Mouse (Mus musculus) left cerebral cortex, postnatal 36 days (tissue): ENCODE data around the gene Pdik1l. TPM values are rescaled to one million over a fixed set of nuclear protein-coding genes. Genes with fewer than 3 reads are reported as not detected.

Source experiments
- DNase-seq, 2 experiments: peaks; one replicate each; pipeline ENCODE4 v3.0.0; 2021 to 2022; ENCODE audit warnings: low spot score in 2 of 2, mixed read lengths in 1 of 2
- intact Hi-C: fragments of 180-260 bp; cut with DNase I; formaldehyde crosslinking; loops from one replicate; pipeline ENCODE4 v1.15.1; 2025
- total RNA-seq, 2 experiments: library from RNA; stranded (reverse); gene quantifications; 2 replicates each; pipeline ENCODE4 v1.2.3; 2021

Pdik1l gene
- total RNA-seq, 2 experiments from 2014 or later = 18.1 to 21.6 TPM

- intact Hi-C loops = no loop called here
- no peak for DNase-seq
These were observed 19.5 kb downstream of the Pdik1l start for GRCm38 (mm10) chr4:134268102-134268655.

DNA sequence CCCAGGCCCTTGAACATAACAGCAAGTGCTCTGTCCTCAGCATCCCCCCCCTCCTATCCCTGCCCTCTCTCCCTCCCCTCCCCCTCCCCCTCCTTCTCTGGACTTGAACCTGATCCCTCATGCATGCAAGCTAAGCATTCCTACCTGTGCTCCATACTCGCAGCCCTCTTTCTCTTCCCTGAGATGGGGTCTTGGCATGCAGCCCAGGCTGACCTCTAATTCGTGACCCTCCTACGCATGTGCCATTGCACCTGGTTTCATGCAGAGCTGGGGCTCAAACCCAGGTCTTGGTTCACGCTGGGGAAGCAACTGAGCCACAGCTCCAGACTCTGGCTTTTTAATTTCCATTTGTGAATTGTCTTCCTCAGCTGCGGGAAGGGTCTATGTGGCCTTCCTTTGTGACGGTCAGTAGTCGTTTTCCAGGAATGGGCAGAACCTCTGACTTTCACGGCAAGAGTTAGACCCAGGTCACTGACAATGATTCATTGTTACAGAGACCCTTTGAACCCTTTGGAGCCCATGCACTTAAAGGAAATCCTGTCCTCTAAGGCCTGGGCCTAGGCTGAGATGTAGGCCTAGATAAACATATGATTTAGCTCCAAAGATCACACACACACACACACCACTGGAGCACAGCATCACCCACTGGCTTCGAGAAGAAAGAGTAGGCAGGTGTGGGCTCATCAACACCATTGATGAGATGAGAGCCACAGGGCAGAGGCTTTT lies 21.7 kb downstream of the Pdik1l start:
- intact Hi-C loops = no loop called here
- DNase-seq = no peak

DNA sequence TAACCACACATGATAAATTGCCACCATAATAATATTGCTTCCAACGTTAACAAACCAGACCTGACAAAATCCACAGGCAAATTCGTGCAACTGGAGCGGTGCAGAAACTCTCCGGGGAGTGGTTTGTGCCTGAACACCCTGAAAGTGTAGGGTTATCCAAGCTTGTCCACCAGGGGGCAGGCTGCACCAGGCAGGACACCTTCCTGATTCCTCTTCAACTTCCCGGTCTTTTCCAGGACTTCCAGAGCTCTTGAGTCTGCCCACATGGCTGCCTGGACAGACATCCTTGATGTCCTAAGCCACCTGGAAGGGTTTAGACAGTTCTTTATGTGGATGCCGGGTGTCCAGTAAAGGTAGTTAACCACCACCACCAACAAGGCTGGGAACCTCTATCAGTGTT lies 24.5 kb downstream of the Pdik1l start:
- DNase-seq = peak in 1 of 2 experiments; percentile 27
- intact Hi-C loops = no loop called here

DNA sequence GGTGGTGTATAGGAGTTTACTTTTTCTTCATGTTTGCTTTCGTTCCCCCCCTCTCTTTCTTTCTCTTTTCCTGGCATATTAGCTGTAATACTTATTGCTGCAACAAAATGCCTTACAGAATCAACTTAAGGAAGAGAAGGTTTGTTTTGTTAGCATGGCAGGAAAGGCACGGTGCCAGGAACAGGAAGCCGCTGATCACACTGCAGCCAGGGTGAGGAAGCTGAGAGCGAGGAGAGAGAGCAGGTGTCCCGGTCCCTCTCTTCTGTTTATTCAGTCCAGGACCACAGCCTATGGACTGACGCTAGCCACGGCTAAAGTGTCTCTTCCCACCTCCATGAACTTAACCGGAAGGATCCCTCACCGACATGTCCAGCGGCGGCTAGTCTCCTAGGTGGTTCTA lies 29.3 kb downstream of the Pdik1l start:
- intact Hi-C loops = no loop called here

DNA sequence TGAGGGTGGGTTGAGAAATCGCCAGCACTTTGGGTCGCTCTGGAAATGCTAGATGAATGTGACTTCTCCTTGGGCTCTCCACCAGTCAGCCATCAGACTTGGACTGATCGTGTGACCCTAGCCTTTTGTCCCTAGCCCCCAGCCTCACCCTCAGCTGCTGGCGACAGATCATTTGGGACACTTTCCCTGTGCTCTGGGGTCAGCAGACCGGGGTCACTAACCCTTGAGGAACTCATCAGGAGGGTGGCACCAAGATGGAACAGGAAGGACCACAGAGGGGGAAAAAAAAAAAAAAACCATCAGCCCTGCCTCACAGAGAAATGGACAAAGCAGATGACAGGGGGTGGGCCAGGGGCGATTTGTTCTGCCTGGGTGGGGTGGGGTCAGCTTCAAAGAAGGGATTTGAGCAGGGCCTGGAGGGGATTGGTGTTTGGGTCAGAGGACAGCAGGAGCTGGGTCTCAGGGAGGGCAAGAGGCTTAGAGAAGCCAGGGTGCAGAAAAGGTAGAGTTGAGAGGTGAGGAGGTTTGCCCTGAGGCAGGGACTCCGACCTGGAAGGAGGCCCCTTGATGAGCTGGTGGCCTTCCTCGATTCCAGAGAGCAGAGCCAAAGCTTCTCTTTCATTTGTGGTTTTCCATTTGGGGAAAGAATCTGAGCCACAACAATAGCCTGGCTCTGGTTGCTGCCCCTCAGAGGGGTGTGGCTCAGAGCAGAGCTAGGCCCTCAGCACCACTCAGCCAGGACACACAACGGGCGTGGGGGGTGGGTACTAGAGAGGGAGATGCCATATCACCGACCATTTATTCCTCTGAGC lies 30.3 kb downstream of the Pdik1l start:
- DNase-seq = no peak
- intact Hi-C loops = no loop called here

More for the DNA sequence above, 29.3 kb downstream of the Pdik1l start:
- DNase-seq = no peak

DNA sequence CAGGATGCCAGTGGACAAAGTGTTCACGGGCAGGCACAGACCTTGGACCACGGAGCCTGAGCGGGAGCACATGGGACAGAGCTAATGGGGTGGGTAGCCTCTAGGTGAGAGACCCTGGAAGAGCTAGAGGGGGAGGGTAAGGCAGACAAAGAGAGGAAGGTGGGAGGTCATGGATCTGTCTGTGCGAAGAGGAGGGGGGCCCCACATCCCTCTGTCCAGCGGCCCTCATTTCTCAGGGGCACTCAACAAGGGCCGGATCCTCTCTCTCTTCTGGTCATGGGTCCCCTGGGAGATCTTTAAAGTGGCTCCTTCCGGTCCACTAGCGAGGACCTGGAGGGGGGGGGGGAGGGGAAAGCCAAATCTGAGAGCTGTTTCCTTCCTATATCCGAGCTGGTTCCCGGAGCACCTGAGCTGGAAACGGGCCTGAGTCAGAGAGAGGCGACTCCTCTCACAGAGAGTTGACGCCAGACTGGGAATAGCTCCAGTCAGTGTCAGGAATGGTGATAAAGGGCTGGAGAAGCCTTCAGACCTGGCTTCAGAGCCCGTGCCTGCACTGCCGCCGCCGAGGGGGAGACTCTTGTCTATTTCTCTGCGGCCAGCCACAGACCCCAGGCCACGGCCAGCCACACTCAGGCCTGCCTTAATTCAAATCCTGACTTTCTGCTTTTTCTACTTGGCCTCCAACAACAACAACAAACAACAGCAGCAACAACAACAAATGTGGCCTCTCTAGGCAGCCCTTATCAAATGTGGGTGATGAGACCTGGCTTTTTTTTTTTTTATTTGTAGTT lies 31.1 kb downstream of the Pdik1l start:
- no peak for DNase-seq
- intact Hi-C loops = no loop called here

GRCm38 (mm10) chr4:134255854-134256253 lies 31.8 kb downstream of the Pdik1l start:
- intact Hi-C loops = no loop called here
- no peak for DNase-seq

GRCm38 (mm10) chr4:134254835-134255234 lies 32.9 kb downstream of the Pdik1l start:
- no peak for DNase-seq
- intact Hi-C loops = loop anchor here (5.0 kb wide), 1 partner anchor 117 kb away; no protein-coding TSS in a partner anchor

DNA sequence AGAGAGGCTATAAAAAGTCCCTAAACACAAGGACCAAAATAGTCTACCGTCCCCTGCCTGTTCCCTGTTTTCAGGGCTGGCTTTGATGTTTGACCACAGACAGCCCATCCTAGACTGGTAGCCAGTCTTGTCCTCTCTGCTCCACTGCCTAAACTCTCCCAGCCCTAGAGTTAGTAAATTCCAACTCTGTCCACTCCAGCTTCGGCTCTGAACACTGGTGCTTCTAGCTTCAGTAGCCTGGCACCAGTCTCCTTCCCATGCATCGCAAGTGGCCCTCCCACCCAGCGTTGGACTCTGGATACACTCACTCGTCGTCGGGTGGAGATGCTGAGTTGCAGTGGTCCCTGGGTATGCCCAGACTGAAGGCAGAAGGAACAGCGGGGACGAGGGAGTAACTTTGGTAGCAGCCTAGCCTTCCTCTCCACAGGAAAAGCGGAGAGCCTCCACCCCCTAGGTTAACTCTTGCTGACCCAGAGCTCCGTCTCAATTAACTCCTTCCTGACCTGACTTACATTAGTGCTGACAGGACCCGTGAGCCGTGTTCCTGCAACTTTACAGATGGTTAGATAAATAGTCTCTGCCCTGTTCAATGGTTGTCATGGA lies 33.9 kb downstream of the Pdik1l start, which contains the start of gene Grrp1:
Grrp1 (minus strand) TSS at position 385 of the 603 bp plus-strand sequence.
- intact Hi-C loops = loop anchor here (5.0 kb wide), 1 partner anchor 118 kb away; no protein-coding TSS in a partner anchor
- DNase-seq = no peak

GRCm38 (mm10) chr4:134252911-134253721 lies 34.6 kb downstream of the Pdik1l start:
- DNase-seq = no peak
- intact Hi-C loops = loop anchor here (5.0 kb wide), 1 partner anchor 119 kb away; no protein-coding TSS in a partner anchor

- no peak for DNase-seq
- intact Hi-C loops = loop anchor here (5.0 kb wide), 1 partner anchor 120 kb away; no protein-coding TSS in a partner anchor
These were observed 35.4 kb downstream of the Pdik1l start for GRCm38 (mm10) chr4:134252131-134252910.

GRCm38 (mm10) chr4:134251241-134252130 lies 36.2 kb downstream of the Pdik1l start:
- peak; percentile 55 to 66 for DNase-seq
- intact Hi-C loops = loop anchor here (2.0 to 5.0 kb wide), 2 partner anchors 41 to 121 kb away; no protein-coding TSS in a partner anchor

- intact Hi-C loops = loop anchor here (2.0 to 5.0 kb wide), 2 partner anchors 42 to 121 kb away; no protein-coding TSS in a partner anchor
- peak; percentile 17 to 23 for DNase-seq
These were observed 36.8 kb downstream of the Pdik1l start for GRCm38 (mm10) chr4:134250930-134251240.

DNA sequence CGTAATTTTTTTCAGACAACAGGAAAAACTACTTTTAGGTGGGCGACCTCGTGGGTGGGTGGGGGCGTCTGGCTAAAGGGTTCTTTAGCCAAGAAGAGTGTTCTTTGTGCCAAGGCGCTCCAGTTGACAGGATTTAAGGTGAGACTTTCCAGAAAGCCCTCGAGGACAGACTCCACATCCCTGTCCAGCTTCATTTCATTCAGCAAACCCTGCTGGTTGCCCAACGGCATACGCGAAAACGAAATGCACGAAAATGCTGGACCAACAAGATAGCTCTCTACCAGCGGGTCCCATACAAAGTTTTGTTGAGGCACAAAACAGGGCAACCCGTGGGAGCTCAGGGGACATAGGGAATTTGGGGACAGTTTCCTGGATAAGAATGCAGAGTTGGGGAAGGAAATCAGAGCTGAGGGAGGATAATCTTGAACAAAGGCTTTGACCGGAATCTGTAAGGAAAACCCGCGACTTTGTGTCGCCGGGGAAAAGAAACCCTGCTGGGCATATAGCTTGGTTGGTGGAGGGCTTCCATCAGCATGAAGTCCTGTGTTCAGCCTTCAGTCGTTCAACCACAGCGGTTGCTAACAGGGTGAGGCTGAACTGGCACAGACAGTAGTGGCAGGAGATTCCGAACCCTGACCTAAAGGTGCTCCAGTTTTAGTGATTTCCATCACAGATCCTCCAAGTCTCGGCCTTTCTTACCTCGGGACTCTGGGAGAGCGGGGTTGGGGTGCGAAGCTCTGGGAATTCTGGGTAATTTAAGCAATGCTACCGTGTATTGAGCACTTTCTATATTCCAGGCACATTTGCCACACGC lies 37.4 kb downstream of the Pdik1l start:
- intact Hi-C loops = loop anchor here (2.0 to 5.0 kb wide), 2 partner anchors 42 to 122 kb away; no protein-coding TSS in a partner anchor
- no peak for DNase-seq

GRCm38 (mm10) chr4:134249651-134250050 lies 38.0 kb downstream of the Pdik1l start:
- peak; percentile 60 to 70 for DNase-seq
- intact Hi-C loops = loop anchor here (2.0 to 5.0 kb wide), 4 partner anchors 43 to 123 kb away; partner anchors contain the start of gene Cep85
